Mouse (Mus musculus) spleen, adult 2 months (tissue): ENCODE results near the gene Slain2.

Experiments used
- CTCF ChIP-seq: fragments of 200-500 bp; IDR thresholded peaks from 2 replicates; pipeline ENCODE4 v1.5.1; 2011; ENCODE audit warnings: mild to moderate bottlenecking, inconsistent platforms; ENCODE audit not compliant: insufficient read depth, insufficient read length, insufficient replicate concordance; ENCODE audit errors: extremely low read depth
- POLR2A ChIP-seq: fragments of 200-500 bp; IDR thresholded peaks from 2 replicates; pipeline ENCODE4 v1.6.1; 2011; ENCODE audit warnings: low read depth, low read length, inconsistent platforms

DNA sequence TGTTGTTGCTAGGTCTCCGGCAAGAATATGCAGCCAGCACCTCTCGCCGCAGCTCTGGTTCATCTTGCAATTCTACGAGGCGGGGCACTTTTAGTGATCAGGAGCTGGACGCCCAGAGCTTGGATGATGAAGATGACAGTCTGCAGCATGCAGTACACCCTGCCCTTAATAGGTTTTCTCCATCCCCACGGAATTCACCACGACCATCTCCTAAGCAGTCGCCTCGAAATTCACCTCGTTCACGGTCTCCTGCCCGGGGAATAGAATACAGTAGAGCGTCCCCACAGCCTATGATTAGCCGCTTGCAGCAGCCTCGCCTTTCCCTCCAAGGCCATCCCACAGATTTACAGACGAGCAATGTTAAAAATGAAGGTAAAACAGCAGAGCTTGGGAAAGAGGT lies 43.2 kb downstream of the Slain2 start:
- TF ChIP-seq POLR2A (no peak), CTCF (no peak)
